8 mouse cellular contexts compared by ENCODE assay signal in genomic region chr11:100959464-100959810, GRCm38 (mm10). TPM values are rescaled to one million over a fixed set of nuclear protein-coding genes. Genes with fewer than 3 reads are reported as not detected.
DNase-seq lines count a peak whose midpoint lies in the region; ATAC-seq lines count a peak whose summit lies in the region.

No protein-coding gene starts in this region.

- no peak for ATAC-seq in heart, embryonic 15.5 days (replicated peaks; ENCODE audit: insufficient number of reproducible peaks, insufficient read depth, low FRiP score, low read depth)
- ATAC-seq in lung, embryonic 15.5 days (ENCODE audit: borderline replicate concordance, extremely low read depth, low FRiP score, low TSS enrichment), result no peak

- H3K4me2 ChIP-seq in heart, embryonic 15.5 days, result peak overlapping the region; percentile 40
- H3K4me2 ChIP-seq in lung, embryonic 15.5 days, result peak overlapping the region; percentile 41

- H3K36me3 ChIP-seq in heart, embryonic 15.5 days, result peaks cover 33% of the 10 kb centered on the region
- H3K36me3 ChIP-seq in lung, embryonic 15.5 days, result peaks cover 19% of the 10 kb centered on the region

- H3K4me1 ChIP-seq in heart, embryonic 15.5 days (replicated peaks), result peaks cover 73% of the 10 kb centered on the region
- peaks cover 56% of the 10 kb centered on the region for H3K4me1 ChIP-seq in lung, embryonic 15.5 days

- DNase-seq in CD4-positive, CD25-positive, alpha-beta regulatory T cell, adult 2 months (ENCODE audit: low read depth, low spot score), result peak; percentile 83
- DNase-seq in ZHBTc4 (ENCODE audit: low read depth, low spot score), result peak; percentile 84
- DNase-seq in embryo, embryonic 11.5 days (ENCODE audit: low read depth, low spot score), result peak; percentile 68
- DNase-seq in kidney, postnatal 10 days, result peak; percentile 85
- peak; percentile 56 to 69 for DNase-seq in right cerebral cortex, adult 2 months (ENCODE audit: low spot score in 2 of 2)
- DNase-seq in ovary, postnatal 10 days (ENCODE audit: low spot score), result no peak

- peak overlapping the region; percentile 79 for H3K27ac ChIP-seq in heart, embryonic 15.5 days
- H3K27ac ChIP-seq in lung, embryonic 15.5 days, result peak overlapping the region; percentile 74

- H3K9me3 ChIP-seq in heart, embryonic 15.5 days (replicated peaks), result no peaks in the 10 kb centered on the region
- H3K9me3 ChIP-seq in lung, embryonic 15.5 days, result no peaks in the 10 kb centered on the region

- no peaks in the 10 kb centered on the region for H3K27me3 ChIP-seq in heart, embryonic 15.5 days
- peaks cover 18% of the 10 kb centered on the region for H3K27me3 ChIP-seq in lung, embryonic 15.5 days

- 5% methylated on average over 14 of the region's 14 CpGs for WGBS in heart, embryonic 15.5 days
- 5% methylated on average over 14 of the region's 14 CpGs for whole genome bisulfite sequencing in lung, embryonic 15.5 days

- no peak overlapping the region for H3K4me3 ChIP-seq in heart, embryonic 15.5 days
- 0 out of 2 replicates have a peak overlapping the region, but pooled peaks have one; percentile 6 for H3K4me3 ChIP-seq in lung, embryonic 15.5 days

- no peak overlapping the region for H3K9ac ChIP-seq in heart, embryonic 15.5 days
- H3K9ac ChIP-seq in lung, embryonic 15.5 days, result no peak overlapping the region

RNA-seq across cellular contexts. Expression of gene Cavin1, which starts 11.2 kb away (rescaled TPM):
- polyA plus RNA-seq in heart, embryonic 15.5 days (2015; fragmentation: Nextera tagmentation; extraction: Ambion mirVana), result 429 and 457 TPM in 2 replicates
- polyA plus RNA-seq in lung, embryonic 15.5 days (2015; fragmentation: Nextera tagmentation; extraction: Ambion mirVana), result 392 and 425 TPM in 2 replicates

RNA-seq across cellular contexts. Expression of gene Stat3, which starts 20.1 kb away (rescaled TPM):
- 50.6 and 60.8 TPM in 2 replicates for polyA plus RNA-seq in heart, embryonic 15.5 days (2015; fragmentation: Nextera tagmentation; extraction: Ambion mirVana)
- polyA plus RNA-seq in lung, embryonic 15.5 days (2015; fragmentation: Nextera tagmentation; extraction: Ambion mirVana), result 41.2 and 53.4 TPM in 2 replicates

RNA-seq across cellular contexts. Expression of gene Atp6v0a1, which starts 49.8 kb away (rescaled TPM):
- 54.1 and 54.4 TPM in 2 replicates for polyA plus RNA-seq in heart, embryonic 15.5 days (2015; fragmentation: Nextera tagmentation; extraction: Ambion mirVana)
- polyA plus RNA-seq in lung, embryonic 15.5 days (2015; fragmentation: Nextera tagmentation; extraction: Ambion mirVana), result 36.7 and 37.8 TPM in 2 replicates
